Mouse (Mus musculus) gastrocnemius, adult 8-10 months (tissue): ENCODE measurements around the gene Smc5. TPM values are rescaled to one million over a fixed set of nuclear protein-coding genes. Genes with fewer than 3 reads are reported as not detected.

Experiments
- DNase-seq, 2 experiments: peaks; one replicate each; pipeline ENCODE4 v3.0.0; 2022; ENCODE audit warnings: low spot score in 2 of 2
- total RNA-seq, 4 experiments: library from RNA; stranded (reverse); gene quantifications; 2 replicates each; pipeline ENCODE4 v1.2.4; 2022

Gene Smc5
- 10 to 100 TPM; 10.5 to 14.5 (median 11.8) TPM for total RNA-seq

- peak; percentile 84 to 85 for DNase-seq
Observed at GRCm38 (mm10) chr19:23273355-23274053, at the start of gene Smc5. TSS of gene Smc5 (minus strand) at chr19:23273897.

GRCm38 (mm10) chr19:23323107-23323506 lies 49.4 kb upstream of the Smc5 start:
- DNase-seq: no peak

- DNase-seq: no peak
Observed at GRCm38 (mm10) chr19:23317989-23318358, 44.3 kb upstream of the Smc5 start.

- no peak for DNase-seq
Observed at GRCm38 (mm10) chr19:23317295-23317988, 43.7 kb upstream of the Smc5 start.

DNA sequence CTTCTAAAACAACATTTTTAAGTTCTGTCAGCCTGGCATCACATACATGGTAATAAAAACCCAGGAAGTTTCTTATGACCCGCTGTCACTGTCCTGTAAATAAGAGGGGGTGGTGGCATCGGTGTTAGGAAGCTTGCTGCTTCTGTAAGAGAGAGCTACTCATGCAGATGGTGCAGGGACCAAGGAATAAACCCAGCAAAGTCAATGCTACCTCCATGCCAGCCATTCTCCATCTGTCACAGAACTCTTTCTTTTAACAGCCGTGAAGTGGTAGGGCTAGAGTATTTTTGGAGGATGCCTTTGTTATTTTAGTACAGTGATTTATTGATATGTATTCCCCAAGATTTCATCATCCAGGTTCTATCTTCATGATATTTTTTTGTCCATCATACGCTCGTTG lies 43.2 kb upstream of the Smc5 start:
- no peak for DNase-seq

DNA sequence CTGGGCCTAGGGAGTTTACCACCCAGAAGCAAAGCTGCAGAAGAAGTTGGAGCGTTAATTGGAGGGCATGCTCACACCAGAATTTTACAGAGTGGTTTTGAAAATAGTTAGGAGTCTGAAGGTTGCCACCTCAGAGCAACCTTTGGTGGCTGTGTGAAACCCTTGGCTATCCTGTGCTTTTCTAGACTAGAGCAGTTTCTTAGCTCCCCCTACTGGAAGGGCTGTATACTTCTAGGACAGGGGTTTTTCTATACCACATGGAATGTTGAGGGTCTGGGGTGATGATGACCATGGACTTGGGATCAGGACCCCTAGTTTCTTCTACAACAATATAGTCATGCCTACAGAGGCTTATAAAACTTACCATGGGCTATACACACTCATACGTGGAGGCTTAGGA lies 36.3 kb upstream of the Smc5 start:
- DNase-seq: no peak

- DNase-seq: no peak
Observed at GRCm38 (mm10) chr19:23306671-23307070, 33.0 kb upstream of the Smc5 start.

- no peak for DNase-seq
Observed at GRCm38 (mm10) chr19:23299987-23300386, 26.3 kb upstream of the Smc5 start.

- DNase-seq: no peak
Observed at GRCm38 (mm10) chr19:23298917-23299316, 25.2 kb upstream of the Smc5 start.

GRCm38 (mm10) chr19:23297191-23297590 lies 23.5 kb upstream of the Smc5 start:
- DNase-seq: no peak

- no peak for DNase-seq
Observed at GRCm38 (mm10) chr19:23289251-23289650, 15.6 kb upstream of the Smc5 start.

DNA sequence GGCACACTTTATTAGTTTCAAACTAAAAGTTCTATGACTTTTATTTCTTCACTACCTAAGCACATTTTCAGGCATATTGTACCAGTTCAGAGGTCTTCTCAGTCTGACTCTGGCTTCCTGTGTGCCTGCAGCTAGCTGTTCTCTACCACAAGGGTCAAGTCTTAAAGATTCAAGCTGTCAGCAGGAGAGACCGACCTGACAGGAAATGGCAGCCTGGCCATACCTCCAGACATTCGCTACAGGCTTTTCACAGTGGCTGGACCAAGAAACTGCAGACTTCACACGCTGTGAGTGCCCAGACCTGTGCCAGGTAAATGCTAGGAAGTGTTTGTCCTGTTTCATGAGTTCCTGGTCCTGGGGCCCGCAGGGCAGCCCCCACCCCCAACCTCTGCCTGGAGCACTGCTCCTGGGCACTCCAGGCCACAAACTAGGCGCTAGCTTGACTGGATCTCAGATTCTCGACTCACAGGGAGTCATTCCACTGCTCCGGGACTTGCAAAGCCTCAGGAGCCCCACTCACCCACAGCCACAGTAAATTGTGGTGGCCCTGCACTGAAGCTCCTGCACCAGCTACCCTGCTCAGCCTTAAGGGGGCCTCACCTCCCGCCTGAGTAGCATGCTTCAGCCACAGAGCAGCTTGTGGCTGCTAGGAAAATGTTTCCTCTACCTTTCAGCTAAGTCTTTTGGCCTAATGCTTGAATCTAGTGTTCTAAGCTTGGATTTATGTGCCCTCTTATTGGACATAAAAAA lies 8.4 kb upstream of the Smc5 start:
- no peak for DNase-seq

DNA sequence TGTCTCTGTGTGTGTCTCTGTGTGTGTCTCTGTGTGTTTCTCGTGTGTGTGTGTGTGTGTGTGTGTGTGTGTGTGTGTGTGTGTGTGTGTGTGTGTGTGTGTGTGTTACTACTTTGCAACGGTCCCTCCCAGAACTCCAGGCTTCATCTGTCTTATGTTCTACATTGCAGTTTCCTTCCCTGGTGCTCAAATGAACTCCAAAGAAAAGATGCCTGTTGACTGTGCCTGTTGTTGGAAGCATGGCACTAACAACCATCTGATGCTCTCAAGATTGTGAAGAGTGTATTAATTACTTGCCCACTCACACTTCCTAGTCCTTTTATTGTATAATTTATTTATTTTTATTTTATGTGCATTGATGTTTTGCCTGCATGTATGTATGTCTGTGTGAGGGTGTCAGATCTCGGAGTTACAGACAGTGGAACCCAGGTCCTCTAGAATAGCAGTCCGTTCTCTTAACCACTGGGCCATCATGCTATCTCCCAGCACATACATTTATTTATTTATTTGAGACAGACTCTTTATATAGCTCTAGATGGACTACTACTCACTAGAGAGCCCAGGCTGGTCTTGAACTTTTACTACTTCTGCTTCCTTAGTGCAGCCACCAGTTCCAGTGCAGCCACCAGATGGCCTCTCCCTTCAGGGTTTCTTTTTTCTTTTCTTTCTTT lies 492 bp upstream of the Smc5 start:
- DNase-seq: no peak

DNA sequence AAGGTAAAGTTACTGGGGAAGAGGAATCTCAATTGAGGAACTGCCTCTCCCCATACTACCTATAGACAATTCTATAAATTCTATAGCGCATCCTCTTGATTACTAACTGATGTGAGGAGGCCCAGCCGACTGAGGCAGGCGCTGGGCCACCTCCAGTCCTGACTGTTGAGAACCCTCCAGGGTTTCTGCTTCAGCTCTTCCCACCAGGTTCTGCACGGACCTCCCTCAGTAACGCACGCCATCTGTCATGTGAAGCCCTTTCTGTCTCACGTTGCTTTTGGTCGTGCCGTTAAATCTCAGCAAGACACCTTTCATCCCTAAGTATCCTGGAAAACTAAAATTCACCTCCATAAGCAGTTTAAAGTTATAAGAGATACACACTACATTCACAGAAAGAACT lies 16.9 kb downstream of the Smc5 start:
- no peak for DNase-seq

DNA sequence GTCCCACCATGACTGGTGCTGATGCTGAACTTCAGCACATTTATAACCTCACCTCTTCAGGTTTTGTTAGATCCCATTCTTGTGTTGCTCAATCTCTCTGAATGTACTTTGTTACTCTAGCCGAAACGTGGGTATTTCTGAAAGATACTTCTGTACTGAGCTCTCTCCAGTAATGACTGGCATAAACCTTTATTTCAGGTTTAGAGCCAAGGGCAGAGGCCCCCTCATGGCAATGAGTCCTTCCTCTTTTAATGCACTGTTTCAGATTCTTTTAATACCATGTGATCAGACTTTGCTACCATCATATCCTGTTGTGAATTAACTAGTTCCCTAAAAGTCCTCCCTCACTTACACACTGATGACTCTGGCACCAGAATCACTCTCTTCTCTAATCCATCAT lies 27.2 kb downstream of the Smc5 start:
- no peak for DNase-seq

DNA sequence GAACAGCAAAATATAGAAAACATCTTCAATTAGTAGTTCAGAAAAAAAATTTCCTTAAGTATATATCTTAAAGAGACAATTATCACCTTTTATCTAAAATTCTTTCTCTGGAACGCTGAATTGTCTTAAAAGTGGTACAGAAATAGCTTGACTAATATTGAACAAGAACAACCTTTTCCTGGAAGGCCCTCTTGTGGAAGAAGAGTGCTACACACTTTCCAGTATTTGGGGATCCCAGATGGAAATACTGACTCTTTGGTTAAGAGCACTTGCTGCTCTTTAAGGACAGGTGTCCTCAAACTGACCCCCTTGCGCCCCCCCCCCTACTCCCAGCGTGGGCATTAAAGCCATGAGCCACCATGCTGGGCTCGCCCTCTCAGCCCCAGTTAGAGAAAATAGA lies 48.6 kb downstream of the Smc5 start:
- DNase-seq: peak in 1 of 2 experiments; percentile 8

GRCm38 (mm10) chr19:23214326-23214725 lies 59.4 kb downstream of the Smc5 start:
- no peak for DNase-seq

GRCm38 (mm10) chr19:23211325-23211724 lies 62.4 kb downstream of the Smc5 start:
- DNase-seq: no peak

DNA sequence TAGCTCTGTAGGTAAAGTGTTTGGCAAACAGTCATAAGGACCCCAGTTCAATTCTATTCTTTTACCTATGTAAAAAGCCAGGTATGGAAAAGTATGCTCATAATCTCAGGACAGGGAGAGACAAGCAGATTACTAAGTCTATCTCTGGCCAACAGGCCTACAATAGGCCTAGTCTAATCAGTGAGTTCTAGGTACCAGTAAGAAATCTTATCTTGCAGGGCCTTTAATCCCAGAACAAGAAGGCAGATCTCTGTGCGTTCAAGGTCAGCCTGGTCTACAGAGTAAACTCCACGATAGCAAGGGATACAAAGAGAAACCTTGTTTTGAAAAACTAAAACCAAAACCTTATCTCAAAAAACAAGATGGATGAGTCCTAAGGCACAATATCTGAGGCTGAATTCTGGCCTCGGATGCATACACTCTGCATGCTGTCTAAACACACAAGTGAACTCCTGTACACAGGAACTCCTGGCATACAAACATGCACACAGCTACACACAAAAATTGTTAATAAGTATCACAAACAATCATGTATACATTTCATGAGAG lies 70.1 kb downstream of the Smc5 start:
- DNase-seq: no peak

DNA sequence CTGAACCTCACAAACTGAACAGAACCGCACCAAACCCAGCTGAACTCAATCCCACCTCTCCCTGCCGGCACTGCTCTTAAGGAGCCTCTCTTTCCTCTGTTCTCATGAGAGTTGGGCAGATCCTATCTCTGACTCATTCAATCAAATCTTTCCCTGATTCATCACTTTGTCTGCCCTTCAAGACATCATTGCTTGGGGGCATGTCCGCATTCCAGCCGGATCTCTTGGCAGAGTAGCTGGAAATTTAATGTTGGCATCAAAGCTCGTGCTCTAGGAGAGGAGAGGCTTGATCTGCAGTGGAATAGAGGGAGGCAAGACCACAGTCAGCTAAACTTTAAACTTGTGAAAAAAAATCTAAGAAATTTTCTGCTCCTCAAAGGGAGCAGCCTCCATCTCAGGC lies 71.6 kb downstream of the Smc5 start:
- no peak for DNase-seq

DNA sequence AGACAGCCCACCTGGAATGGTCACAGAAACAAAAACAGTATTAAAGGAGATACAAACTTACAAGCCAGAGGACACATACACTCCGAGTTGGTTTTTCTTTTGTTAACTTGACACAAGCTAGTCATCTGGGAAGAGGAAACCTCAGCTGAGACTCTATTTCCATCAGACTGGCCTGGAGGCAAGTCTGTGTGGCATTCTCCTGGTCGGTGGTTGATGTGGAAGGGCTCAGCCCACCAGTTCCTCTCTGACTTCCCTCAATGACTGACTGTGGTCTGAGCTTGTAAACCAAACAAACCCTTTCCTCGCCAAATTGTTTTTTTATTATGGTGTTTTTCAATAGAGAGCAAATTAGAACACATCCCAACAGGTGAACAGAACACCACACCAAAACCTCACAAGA lies 80.6 kb downstream of the Smc5 start:
- DNase-seq: no peak

DNA sequence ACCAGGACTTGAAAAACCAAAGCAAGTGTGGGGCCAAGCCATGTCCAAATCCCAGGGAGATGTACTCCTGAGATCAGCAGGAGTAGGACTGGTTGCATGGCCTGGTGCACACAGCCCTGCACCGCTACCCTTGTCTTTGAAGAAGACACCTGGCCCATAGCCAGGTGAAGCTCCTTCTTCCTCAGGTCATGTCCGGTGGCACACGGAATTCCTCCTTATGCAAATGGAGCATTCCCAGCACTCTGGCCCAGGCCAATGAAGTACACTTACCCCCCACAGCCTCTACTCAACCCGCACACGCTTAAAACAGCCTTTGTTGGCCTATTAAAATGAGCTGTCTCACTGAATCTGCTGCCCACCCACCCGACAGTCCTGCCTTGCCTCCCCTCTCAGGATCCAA lies 82.2 kb downstream of the Smc5 start:
- no peak for DNase-seq
